Mouse (Mus musculus) right cerebral cortex, postnatal 25 days (tissue): ENCODE measurements around the gene Srrt.
"Not testable (repeated sequence)": the region's sequence is repeated elsewhere in the genome, so short reads cannot be mapped to it uniquely, and the experiment has no call there.

ENCODE experiments used
- DNase-seq: peaks from one replicate; pipeline ENCODE4 v3.0.0; 2022

The Srrt gene

DNA sequence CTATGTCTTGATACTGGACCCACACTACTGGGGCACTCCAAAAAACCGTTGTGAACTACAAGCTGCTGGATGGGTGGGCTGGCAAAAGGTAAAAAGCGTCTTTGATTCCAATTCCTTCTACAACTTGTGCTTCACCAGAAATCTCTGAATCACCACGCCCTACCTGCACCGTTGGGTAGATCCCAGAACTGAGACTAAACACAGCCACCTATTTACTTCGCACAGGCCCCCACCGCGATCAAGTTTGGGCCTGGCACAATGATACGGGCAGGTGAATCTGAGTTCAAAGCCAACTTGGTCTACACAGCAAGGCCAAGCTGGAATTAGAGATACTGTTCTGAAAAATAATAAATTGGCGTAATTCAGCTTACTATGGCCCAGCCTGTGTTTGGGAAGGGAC lies 12.2 kb downstream of the Srrt start:
- DNase-seq, result no peak

- no peak for DNase-seq
These were observed 12.8 kb downstream of the Srrt start for GRCm38 (mm10) chr5:137294744-137295093.

GRCm38 (mm10) chr5:137293839-137294743 lies 13.4 kb downstream of the Srrt start, which contains the start of gene Ufsp1:
TSS of gene Ufsp1 (plus strand) at chr5:137294629.
- DNase-seq, result peak; percentile 95

- peak; percentile 81 for DNase-seq
These were observed 14.2 kb downstream of the Srrt start for GRCm38 (mm10) chr5:137293282-137293681.

GRCm38 (mm10) chr5:137291381-137291926 lies 16.0 kb downstream of the Srrt start:
- no peak for DNase-seq

DNA sequence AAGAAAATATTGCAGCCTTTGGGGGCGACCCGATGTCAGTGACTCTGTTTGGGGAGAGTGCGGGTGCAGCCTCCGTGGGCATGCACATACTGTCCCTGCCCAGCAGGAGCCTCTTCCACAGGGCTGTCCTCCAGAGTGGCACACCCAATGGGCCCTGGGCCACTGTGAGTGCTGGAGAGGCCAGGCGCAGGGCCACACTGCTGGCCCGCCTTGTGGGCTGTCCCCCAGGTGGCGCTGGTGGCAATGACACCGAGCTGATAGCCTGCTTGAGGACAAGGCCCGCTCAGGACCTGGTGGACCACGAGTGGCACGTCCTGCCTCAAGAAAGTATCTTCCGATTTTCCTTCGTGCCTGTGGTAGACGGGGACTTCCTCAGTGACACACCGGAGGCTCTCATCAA lies 16.8 kb downstream of the Srrt start:
- peak; percentile 44 for DNase-seq

- DNase-seq, result no peak
These were observed 17.7 kb downstream of the Srrt start for GRCm38 (mm10) chr5:137289591-137290365.

GRCm38 (mm10) chr5:137288999-137289470 lies 18.4 kb downstream of the Srrt start:
- DNase-seq, result peak; percentile 56

DNA sequence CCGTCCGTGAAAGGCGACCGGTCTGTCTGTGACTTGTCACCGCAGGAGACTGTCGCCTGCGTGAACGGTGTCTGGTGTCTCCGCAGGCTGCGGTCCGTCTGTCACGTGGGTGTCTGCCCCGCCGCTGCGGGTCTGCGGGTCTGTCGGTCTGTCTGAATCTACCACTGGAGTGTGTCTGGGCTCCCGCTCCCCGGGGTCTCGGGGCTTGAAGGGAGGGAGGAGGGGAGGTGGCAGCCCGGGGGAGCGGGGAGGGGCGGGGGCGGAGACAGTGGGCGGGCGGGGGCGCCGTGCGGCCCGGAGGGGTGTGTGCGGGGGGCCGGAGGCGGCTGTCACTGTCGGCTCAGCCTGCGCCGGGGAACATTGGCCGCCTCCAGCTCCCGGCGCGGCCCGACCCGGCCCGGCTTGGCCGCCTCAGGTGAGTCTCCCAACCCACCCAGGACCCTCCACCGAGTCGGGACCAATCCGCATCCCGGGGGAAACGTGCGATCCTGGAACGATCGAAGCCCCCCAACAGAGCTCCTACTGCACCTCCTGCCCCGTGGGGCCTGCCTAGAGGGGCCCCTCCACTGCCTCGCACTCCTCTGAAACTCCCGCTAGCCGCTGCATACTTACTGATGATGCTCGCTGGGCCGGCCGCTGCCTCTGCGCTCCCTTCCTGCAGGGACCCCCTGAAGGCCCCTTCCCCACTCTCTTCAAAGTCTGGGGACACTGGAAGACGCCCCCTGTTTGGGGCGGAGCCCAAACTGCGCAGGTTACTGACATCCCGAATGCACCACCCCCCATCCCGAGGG lies 19.3 kb downstream of the Srrt start:
- peak; percentile 70 for DNase-seq

DNA sequence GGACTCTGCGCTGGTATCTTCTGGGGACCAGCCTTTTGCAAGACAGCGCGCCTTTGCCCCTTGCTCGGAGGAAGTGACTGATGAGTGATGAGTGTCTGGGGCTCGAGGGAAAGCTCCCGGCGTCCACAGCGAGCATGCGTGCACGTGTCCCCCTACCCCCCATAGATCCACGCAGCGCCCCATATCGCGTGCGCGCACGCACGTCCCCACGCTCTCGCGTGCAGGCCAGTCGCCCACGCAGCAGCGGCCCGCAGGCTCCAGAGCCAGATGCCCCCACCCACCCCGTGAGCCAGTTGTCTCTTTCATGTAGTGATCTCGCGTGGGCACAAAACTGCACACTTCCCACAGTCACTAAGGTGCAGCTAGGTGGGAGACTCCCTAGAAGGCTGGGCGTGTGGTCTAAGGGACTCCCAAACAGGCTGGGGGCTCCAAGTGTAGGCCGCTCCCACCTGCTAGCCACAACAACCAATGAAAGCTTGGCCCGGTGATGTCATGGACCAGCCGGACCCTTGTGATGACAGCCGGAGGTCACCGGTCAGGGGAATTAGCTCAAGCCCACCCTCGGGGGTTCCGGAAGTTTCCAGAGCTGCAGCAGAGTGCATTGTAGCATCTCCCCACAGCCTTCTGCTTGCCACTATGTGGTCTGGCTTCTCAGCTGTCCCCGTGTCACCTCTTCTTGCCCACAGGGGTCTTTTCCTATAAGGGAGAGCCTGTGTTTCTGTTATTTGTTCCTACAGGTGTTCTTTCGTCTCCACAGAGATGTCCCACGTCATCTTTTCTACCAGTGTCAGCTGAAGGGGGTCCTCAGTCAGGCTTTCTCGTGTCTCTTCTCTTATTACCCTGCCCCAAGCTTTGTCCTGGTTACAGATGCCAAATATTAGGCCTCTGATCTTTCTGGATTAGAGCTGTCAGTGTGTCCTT lies 20.2 kb downstream of the Srrt start, which contains the start of gene Ache:
Gene Ache (plus strand): TSS at position 488 of the 921 bp plus-strand sequence.
- peak; percentile 79 for DNase-seq

DNA sequence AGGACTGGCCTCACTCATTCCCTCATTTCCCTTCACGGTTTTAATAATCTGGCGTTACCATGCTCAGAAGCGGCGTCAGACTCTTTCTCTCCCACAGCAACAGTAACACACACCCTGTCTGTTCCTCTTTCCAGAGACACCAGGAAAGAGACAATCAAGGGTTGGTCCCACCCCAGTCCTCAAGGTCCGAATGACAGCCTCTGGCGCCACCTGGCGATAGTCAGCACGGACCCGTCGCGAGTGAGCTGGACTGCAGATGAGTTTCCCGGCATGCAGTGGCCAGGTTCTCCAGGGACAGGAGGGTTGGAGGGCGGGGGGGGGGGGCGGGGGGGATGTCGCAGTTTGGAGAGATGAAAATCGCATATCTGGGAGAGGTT lies 20.8 kb downstream of the Srrt start:
- DNase-seq, result peak; percentile 89

DNA sequence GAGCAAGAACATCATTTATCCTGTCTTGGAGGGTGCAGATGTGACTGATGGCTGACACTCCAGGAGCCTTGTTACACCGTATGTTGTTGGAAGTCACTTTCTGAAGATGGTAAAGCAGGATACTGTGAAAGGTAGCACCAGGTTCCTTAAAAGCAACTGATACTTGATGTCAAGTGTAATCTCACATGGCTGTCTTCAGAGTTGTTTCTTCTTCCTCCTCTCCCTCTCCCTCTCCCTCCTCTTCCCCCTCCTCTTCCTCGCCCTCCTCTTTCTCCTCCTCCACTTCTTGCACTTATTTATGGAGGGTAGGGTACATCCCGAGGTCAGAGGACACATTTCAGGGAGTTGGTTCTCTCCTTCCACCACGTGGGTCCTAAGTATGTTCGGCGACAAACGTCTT lies 21.5 kb downstream of the Srrt start:
- DNase-seq, result no peak

DNA sequence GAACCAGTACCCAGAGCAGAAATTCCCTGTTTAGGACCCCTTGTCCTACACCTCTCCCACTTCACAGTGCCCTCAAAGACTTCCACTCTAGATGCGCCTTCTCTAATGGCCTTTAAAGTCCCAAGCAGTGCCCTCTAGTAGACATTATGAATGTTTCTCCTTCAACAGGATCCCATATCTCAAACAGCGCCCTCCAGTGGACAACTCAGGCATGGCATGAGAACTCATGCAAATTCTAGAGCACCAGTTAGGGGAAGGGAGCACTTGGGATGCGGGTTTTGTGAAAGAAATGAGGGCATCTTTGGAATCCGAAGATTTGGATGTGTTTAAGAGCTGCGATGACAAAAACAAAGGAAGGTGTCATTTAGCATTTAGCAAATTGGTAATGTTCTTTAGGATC lies 22.4 kb downstream of the Srrt start:
- DNase-seq, result no peak

GRCm38 (mm10) chr5:137284411-137284810 lies 23.1 kb downstream of the Srrt start:
- DNase-seq, result not testable (repeated sequence)

GRCm38 (mm10) chr5:137277360-137278342 lies 29.8 kb downstream of the Srrt start:
- no peak for DNase-seq

DNA sequence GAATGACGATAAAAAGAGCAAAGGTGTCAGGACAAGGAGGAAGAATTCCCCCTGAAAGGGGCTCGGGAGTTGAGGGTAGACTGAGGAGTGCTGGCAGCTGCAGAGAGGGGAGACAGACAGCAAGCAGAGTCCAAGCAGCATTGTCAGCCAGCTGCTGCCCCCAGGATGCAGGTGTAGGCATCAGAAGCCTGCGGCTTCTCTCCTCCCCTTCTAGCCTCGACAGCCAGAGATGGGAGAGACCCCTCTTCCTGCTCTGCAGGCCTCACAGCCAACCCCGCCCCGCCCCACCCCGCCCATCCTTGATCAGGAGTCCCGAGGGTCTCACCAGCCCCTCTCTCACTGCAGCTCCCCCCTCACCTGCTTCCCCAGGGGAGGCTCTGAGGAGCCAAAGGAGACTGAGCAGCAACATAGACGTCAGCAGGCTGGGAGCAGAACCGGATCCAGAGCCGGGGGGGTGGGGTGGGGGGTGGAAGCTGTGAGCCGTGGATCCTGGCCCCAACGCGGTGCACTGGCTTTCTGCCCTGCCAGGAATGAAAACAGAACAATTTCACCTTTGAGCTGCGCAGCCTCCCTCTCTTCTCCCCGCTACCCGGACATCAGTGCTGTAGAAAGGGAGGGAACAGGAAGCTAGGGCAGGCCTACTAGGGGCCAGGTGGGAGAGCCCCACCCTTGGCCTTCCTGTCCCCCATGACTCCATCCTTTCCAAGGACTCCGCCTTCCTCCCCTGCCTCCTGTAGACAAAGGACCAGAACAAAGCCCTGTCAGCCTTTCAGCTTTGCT lies 39.2 kb downstream of the Srrt start:
- no peak for DNase-seq

DNA sequence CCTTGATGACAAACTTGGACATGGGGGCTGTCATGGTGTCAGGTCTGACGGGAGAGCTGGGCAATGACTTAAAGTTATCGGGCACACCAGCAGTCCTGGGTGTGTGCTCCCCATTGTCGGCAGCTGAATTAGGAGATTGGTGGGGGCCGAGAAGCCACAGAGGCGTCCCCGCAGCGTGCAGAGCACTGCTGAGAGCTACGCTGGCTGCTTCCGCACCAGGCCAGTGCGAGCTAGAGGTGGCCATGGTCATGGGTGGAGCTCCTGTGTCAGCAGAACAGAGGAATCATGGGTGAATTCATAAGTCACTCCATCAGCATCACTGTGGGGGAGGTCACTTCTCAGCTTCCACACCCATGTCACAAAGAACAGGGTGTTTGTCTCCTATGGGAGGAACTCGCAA lies 42.7 kb downstream of the Srrt start:
- no peak for DNase-seq

DNA sequence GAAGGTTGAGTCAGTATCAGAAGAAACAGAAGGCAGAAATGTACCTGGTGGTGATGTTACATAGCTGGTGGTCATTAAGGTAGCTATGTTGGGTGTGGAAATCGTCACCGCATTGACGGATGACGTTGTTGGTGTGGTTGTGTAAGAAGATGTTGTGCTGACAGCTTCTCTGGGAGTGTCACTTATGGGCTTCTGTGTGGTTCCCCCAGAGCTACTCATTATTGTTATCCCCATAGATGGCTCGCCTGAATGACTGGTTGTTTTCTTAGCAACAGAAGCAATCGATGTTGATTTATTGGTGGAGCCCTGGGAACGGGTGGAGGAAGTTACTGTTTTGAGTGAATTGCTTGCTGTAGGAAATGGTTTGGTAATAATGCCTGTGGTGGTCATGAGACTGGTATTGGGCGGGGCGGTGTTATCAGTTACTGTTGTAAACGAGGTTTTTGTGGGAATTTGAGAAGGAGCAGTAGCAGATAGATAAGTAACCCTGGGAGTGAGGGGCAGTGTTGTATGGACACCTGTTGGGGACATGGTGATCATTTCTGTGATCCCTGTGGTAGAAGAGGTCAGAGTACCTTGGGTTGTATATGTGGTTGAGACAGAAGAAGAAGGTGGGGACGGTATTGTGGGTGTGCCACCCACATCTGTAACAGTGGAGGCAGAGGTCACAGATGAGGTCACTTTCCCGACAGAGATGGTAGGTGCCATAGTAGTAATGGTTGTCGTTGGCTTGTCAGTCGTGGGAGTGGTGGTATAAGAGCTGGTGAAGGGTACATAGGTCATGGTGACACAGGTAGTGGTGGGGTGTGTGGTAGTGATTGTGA lies 43.4 kb downstream of the Srrt start:
- no peak for DNase-seq
